Mouse (Mus musculus): Measurements from ENCODE around the gene Gjc1. TPM values are rescaled to one million over a fixed set of nuclear protein-coding genes. Genes with fewer than 3 reads are reported as not detected.
A peak's percentile ranks its signal among the peaks of the same experiment; 100 is the strongest.

Gjc1 gene
- total RNA-seq, 2 experiments from 2014 or later = 6.1 to 6.6 TPM

GRCm38 (mm10) chr11:102810721-102811485 lies 8.6 kb downstream of the Gjc1 start:
- no peak for TF ChIP-seq CTCF (IDR thresholded peaks at IDR 0.05)
- no peak for DNase-seq (ENCODE audit: extremely low spot score in 1 of 2, low spot score in 2 of 2)
- intact Hi-C loops (cut with DNase I) = no loop called here
- Histone ChIP-seq H3K27ac (no peak overlapping the region), H3K4me3 (no peak overlapping the region)

- no peak overlapping the region for H3K27ac ChIP-seq
- no peak overlapping the region for H3K4me3 ChIP-seq
- intact Hi-C loops (cut with DNase I) = no loop called here
- no peak for TF ChIP-seq CTCF (IDR thresholded peaks at IDR 0.05)
- DNase-seq (ENCODE audit: extremely low spot score in 1 of 2, low spot score in 2 of 2) = no peak
Measured at GRCm38 (mm10) chr11:102808246-102808645, 11.3 kb downstream of the Gjc1 start.

- DNase-seq (ENCODE audit: extremely low spot score in 1 of 2, low spot score in 2 of 2) = no peak
- intact Hi-C loops (cut with DNase I) = no loop called here
- no peak for TF ChIP-seq CTCF (IDR thresholded peaks at IDR 0.05)
- Histone ChIP-seq H3K4me3 (no peak overlapping the region), H3K27ac (no peak overlapping the region)
Measured at GRCm38 (mm10) chr11:102803453-102803852, 16.0 kb downstream of the Gjc1 start.

- intact Hi-C loops (cut with DNase I) = no loop called here
- TF ChIP-seq CTCF (IDR thresholded peaks at IDR 0.05) = no peak
Measured at GRCm38 (mm10) chr11:102794157-102794556, 25.3 kb downstream of the Gjc1 start.

GRCm38 (mm10) chr11:102791682-102792445 lies 27.6 kb downstream of the Gjc1 start:
- intact Hi-C loops (cut with DNase I) = no loop called here
- Histone ChIP-seq H3K27ac (no peak overlapping the region), H3K4me3 (no peak overlapping the region)
- no peak for DNase-seq (ENCODE audit: extremely low spot score in 1 of 2, low spot score in 2 of 2)
- no peak for TF ChIP-seq CTCF (IDR thresholded peaks at IDR 0.05)

More at GRCm38 (mm10) chr11:102794157-102794556, 25.3 kb downstream of the Gjc1 start:
- Histone ChIP-seq H3K27ac (no peak overlapping the region), H3K4me3 (no peak overlapping the region)
- no peak for DNase-seq (ENCODE audit: extremely low spot score in 1 of 2, low spot score in 2 of 2)

- H3K4me3 ChIP-seq = no peak overlapping the region
- peak overlapping the region; percentile 50; the same call in 1 of the 2 replicates for H3K27ac ChIP-seq
- no peak for DNase-seq (ENCODE audit: extremely low spot score in 1 of 2, low spot score in 2 of 2)
- TF ChIP-seq CTCF (IDR thresholded peaks at IDR 0.05) = no peak
- intact Hi-C loops (cut with DNase I) = no loop called here
Measured at GRCm38 (mm10) chr11:102787688-102788177, 31.8 kb downstream of the Gjc1 start.

GRCm38 (mm10) chr11:102783443-102783842 lies 36.1 kb downstream of the Gjc1 start:
- no peak overlapping the region for H3K4me3 ChIP-seq
- no peak for TF ChIP-seq CTCF (IDR thresholded peaks at IDR 0.05)
- intact Hi-C loops (cut with DNase I) = no loop called here
- H3K27ac ChIP-seq = no peak overlapping the region
- no peak for DNase-seq (ENCODE audit: extremely low spot score in 1 of 2, low spot score in 2 of 2)

- no peak overlapping the region for H3K27ac ChIP-seq
- DNase-seq (ENCODE audit: extremely low spot score in 1 of 2, low spot score in 2 of 2) = no peak
- intact Hi-C loops (cut with DNase I) = no loop called here
- no peak overlapping the region for H3K4me3 ChIP-seq
- no peak for TF ChIP-seq CTCF (IDR thresholded peaks at IDR 0.05)
Measured at GRCm38 (mm10) chr11:102781523-102781922, 38.0 kb downstream of the Gjc1 start.

- intact Hi-C loops (cut with DNase I) = no loop called here
- no peak for DNase-seq (ENCODE audit: extremely low spot score in 1 of 2, low spot score in 2 of 2)
- no peak for TF ChIP-seq CTCF (IDR thresholded peaks at IDR 0.05)
- Histone ChIP-seq H3K4me3 (no peak overlapping the region), H3K27ac (peak overlapping the region; percentile 5; the same call in 1 of the 2 replicates)
Measured at GRCm38 (mm10) chr11:102780986-102781351, 38.5 kb downstream of the Gjc1 start.

GRCm38 (mm10) chr11:102780271-102780985 lies 39.1 kb downstream of the Gjc1 start:
- intact Hi-C loops (cut with DNase I) = no loop called here
- H3K27ac ChIP-seq = peak overlapping the region; percentile 69; the same call in 1 of the 2 replicates
- TF ChIP-seq CTCF (IDR thresholded peaks at IDR 0.05) = no peak
- no peak overlapping the region for H3K4me3 ChIP-seq
- DNase-seq (ENCODE audit: extremely low spot score in 1 of 2, low spot score in 2 of 2) = no peak

GRCm38 (mm10) chr11:102779824-102780223 lies 39.7 kb downstream of the Gjc1 start:
- peak overlapping the region; percentile 69; the same call in 1 of the 2 replicates for H3K27ac ChIP-seq
- H3K4me3 ChIP-seq = no peak overlapping the region
- DNase-seq (ENCODE audit: extremely low spot score in 1 of 2, low spot score in 2 of 2) = no peak
- intact Hi-C loops (cut with DNase I) = loop anchor here (5.0 kb wide), 1 partner anchor 37 kb away; the partner anchor contains the start of gene Gjc1
- no peak for TF ChIP-seq CTCF (IDR thresholded peaks at IDR 0.05)

Measured in left cerebral cortex, adult 2 months (tissue).